Mouse (Mus musculus) T-cell, adult 2 months (primary cell): Measurements from ENCODE around the gene Adprhl1.

Experiments used
- DNase-seq: peaks from one replicate; pipeline ENCODE4 v3.0.0; 2022; ENCODE audit warnings: low spot score

Adprhl1 gene

DNA sequence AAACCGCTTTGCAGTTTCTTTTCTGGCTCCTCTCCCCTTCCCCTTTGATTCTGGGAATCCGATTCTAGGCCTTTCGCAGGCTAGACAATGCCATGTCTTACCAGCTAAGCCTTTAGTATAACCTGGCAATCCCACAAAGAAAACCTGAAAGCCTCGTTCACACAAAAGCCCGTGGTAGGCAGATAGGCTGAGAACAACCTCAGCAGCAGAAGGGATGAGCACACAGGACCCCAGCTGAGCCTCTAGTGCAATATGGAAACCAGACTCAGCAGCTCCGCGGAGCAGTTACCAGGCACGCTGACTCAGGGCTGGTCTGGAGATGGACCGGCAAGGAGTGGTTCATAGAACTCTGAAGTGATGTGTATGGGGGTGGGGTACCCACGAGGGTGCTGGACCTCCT, 59.1 kb downstream of the Adprhl1 start:
- no peak for DNase-seq

DNA sequence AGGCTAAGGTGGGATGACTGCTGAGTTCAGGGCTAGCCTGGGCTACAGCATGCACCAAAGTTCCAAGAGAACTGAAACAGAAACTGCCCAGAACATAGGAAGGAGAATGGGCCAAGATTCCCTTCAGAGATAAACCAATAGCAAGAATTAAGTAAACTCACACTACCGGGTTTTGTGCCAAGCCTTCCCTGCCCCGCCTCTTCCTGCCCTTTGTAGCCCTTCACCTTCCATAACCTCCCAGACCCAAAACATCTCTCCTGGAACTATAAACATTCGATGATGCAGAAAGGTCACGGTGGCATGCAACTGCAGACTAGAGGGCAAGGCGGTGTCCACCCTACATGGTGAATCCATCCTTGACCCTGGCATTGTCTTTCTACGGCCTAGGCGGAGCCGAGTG, 63.7 kb downstream of the Adprhl1 start:
- DNase-seq, result no peak

DNA sequence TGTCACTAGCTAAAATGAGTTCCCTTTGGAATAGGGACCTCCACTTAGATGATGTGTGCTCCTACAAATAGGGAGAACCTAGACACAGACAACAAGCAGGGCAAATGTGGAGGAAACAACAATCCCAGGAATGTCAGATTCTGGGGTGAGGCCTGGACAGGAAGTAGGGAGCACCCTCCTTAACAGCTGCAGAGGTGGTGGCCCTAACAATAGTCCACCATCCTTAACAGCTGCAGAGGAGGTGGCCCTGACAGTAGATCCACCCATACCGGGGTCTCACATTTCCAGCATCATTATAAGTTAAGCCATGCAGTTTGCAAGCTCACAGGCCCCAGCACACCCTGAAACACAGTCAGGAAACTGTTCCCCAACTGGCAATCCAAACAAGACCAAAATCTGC, 65.1 kb downstream of the Adprhl1 start:
- no peak for DNase-seq

DNA sequence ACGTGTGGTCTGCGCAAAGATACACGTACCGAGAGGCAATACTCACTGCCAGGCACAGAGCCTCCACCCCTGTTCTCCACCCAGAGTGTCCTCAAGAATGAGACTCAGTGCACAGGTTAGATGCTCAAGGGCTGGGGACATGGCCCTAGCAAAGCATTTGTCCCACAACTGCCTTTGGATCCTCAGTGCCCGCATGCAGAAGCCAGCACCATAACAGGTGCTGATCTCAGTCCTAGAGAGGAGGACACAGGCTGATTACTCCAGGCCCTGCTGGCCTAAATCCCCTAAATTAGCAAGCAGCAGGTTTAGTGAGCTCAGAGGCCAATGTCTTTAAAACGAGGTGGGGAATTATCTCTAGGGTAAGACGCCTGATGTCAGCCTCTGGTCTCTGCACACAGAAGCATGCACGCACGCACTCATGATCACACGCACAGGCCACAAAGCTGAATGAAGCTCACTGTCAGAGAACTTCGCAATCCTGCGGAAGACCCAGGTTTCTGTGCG, 65.9 kb downstream of the Adprhl1 start:
- no peak for DNase-seq

DNA sequence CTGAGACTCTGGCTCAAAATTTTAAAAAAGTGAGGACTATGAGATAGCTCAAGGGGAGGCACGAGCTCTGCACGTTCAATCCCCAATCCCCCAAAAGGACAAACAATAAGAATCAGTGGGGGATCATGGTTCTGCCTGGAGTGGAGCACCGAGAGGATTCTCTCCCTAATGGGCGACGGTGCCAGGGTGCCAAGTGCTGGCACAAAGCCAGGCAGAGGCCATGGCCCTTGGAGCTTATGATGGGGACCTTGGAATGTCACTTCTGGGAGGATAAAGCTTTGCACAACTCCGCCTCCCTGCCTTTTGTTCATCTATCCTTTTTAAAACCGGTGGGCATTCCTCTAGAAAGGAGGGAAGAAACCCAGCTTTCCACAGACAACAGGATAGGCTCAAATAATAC, 66.3 kb downstream of the Adprhl1 start:
- DNase-seq, result no peak

DNA sequence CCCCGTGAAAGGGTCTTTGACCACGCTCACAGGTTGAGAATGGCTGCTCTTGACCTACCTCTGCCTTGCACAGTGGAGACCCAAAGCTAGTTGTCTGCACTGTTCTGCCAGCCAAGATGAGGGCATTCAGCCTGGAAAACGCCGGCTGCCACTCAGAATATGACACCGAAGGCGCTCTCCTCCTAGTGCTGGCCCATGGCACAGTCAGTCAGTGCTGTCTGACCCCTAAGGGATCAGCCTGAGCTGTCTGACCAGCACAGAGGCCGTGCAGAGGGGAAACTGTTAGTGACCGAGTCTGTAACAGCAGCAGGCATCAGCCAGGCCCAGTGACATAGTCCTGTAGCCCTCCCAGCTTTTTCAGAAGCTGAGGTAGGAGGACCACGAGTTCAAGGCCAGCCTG, 66.7 kb downstream of the Adprhl1 start:
- no peak for DNase-seq

DNA sequence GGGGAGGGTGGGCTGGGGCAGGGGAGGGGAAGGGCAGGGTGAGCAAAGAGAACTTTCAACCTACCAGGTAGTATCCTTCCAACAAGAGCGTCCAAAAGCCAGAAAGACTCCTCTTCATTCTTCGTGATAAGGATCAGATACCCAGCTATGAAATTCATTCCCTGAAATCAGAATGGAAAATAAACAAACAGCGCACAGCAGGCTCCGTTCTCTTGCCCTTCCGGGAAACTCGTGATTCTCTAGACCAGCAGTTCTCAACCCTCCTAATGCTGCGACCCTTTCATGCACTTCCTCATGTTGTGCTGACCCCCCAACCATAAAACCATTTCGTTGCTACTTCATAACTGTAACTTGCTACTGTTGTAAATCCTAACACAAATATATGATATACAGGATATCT, 67.1 kb downstream of the Adprhl1 start:
- DNase-seq, result no peak

DNA sequence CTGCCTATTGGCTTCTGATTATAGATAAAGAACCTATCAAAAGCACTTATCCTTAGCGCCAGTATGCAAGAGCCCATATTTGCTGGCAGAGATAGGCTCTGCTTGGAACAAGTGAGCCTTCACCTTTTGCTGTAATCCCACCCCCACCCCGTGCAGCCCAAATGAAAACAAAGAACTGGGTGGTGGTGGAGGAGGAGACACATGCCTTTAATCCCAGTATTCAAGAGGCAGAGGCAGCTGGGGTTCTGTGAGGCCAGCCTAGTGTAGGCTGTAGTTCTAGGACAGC, 72.3 kb downstream of the Adprhl1 start:
- no peak for DNase-seq

DNA sequence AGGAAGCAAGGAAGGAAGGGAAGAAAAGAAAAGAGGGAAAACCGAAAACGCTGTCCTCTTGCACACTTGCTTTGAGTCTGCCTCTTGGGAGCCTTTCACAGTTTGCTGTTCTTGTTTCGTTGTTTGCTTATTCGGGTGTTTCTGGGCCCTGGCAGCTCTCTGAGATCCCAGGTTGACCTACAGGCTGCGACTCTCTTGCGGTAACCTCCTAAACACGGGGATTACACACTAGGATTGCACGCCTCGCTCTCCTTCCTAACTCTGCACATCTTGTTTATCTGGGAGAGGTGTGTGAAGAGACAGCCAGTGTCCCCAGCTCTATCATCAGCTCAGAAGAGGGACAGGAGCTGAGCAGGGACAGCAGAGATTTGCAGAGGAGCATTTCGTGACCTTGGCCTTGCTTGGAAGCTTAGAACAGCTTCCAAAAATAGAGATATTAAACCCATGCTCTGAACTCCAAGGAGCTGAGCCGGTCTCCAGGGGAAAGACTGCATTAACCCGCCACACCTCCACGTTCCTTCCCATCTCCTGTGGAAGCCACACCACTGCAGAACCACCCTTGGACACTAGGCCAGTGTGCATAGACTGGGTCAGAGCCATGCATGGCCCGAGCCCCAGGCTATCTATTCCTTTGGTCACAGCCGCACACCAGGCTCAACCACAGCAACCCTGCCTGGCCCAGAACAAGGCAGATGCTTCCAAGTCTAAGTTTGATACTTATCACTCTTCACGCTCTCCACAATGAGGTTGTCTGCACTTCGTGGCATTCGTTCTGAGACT, 72.9 kb downstream of the Adprhl1 start:
- DNase-seq, result no peak

DNA sequence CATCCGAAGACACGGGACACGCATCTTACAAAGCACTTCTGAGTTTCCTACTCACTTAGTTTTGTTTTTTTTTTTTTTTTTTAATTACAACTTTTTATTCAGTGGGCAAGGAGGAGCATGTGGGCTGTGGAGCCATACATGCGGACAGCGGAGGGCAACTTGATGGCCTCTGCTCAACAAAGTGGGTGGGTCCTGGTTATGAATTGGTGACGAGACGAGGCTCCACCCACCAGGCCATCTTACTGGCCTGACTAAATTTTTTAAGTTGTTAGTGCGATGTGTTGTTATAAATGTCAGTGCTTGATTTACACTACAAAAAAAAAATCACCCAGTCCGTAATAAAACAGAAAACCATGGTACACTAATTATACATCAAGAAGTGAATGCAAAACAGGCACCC, 73.6 kb downstream of the Adprhl1 start:
- no peak for DNase-seq

DNA sequence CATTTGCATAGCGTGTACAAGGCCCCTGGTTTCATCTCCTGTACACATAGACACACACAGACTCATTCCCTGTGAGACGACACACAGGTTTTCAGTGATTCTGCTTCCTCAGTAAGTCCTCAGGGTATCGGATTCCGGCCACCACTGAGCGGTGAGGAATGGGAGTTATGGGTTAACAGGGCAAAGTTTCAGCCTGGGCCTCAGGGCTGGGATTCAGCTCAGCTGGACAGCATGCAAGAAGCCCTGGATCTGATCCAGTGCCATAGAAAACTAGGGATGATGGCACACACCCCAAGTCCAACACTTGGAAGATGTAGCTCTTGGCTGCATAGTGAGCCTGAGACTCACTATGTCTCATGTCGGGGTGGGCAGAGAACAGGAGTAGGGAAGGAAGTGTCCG, 74.0 kb downstream of the Adprhl1 start:
- no peak for DNase-seq

DNA sequence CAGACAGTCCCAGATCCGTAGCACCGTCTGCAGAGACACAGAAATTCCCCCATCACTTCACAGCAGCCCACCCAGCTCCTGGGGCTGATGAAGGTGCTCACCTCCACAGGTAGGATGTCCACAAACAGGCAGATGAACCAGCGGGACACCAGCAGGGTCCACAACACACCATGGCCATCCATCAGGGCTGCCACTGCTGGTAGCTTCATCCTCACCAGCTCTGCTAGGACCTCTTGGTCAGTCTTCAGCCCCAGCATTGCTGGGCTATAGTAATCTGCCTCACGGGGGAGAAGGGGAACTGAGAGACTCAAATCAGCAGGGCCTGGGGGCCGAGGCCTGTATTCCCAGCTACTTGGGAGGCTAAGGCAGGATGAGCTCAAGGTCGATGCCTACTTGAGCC, 74.5 kb downstream of the Adprhl1 start:
- no peak for DNase-seq

DNA sequence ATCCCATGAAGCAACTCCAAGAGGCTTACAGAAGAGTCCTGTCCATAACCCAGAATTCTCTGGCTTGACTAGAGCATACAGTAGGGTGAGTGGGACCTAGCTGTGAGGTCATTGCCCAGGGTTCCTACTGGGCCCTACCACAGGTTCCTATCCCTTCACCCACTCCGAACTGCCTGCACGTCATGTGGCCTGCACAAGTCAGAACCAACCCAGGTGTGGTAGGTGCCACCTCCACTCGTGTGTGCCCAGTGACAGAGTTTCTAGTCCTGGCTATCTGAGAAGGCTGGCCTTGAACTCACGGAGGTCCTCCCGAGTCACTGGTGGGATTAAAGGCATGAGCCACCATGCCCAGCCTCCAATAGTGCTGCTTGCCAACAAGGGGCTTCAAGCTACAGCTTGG, 75.8 kb downstream of the Adprhl1 start:
- DNase-seq, result no peak

DNA sequence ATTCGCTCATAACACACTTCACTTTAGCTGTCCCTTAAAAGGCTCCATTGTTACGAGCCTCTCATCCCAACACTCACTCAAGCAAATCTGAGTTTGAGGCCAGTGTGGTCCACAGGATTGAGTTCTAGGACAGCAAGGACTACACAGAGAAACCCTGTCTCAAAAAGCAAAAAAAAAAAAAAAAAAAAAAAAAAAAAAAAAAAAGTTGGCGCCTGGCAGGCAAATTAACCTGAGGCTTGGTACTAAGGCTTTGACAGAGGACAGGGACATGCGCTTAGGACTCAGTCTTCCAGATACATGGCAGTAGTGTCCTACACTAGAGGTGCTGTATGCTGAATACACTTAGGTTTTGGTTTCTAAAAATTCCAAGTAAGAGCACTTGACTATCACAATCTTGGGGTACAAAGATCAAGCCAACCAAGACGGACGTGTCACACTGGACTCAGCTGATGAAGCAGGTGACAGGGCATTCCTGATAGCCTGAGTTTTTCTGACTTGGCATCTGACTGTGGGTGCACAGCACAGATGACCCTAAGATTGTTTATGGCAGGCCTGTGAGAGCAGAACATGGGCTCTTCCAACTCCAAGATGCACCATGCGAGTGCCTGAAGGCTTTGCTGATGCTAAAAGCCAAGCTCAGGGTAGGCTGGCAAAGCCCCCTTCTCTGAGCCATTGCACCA, 76.6 kb downstream of the Adprhl1 start:
- DNase-seq, result no peak

DNA sequence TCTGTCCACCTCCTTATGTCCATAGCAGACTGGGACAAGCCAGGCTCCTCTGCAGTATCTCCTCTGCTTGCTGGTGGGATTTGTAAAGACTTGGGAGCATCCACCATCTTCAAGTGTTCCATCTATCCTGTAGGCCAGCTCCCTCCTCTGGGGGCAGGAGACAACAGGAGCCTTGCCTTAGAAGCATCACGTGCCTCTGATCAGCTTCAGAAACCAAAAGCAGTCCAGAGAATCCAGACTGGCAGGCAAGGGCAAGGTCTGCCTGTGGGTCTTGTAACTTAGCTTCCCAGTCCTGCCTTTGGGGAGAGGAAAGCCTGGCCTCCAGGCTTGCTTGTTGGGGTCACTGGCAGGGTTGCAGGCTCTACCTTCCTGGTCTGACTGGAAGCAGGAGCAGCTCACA, 78.3 kb downstream of the Adprhl1 start:
- DNase-seq, result no peak

DNA sequence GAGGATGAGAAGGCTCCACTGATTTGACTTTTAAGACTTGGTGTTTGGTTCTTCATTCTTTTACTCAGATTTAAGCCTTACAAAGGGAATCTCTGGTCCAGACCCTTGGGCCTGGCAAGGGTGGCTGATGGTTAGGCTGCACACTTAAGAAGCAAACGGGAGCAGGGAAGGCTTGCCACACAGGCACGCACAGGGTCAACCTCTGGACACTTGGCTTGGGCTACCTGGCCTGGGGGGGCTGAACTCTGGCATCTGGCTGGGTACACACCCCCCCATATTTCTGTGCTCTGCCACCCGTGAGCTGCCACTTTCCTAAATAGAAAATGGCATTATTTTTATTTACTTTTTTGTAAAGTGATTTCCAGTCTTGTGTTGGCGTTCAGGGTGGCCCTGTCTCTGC, 79.2 kb downstream of the Adprhl1 start:
- no peak for DNase-seq

DNA sequence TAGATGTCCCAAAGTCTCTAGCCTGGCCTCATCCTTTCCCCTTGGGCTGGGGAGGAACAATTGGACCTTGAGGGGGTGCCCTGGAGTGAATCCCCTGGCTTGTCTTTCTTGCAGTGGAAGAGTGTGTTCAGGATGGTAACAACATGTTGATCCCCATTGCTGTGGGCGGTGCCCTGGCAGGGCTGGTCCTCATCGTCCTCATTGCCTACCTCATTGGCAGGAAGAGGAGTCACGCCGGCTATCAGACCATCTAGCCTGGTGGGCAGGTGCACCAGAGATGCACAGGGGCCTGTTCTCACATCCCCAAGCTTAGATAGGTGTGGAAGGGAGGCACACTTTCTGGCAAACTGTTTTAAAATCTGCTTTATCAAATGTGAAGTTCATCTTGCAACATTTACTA, 79.7 kb downstream of the Adprhl1 start:
- DNase-seq, result no peak
